Mouse (Mus musculus): ENCODE data around the gene Rnf145.

- peak; percentile 95 for TF ChIP-seq CTCF (IDR thresholded peaks at IDR 0.05; ENCODE audit: low read depth)
- TF ChIP-seq EP300 (optimal IDR thresholded peaks at IDR 0.05): no peak
Measured at GRCm38 (mm10) chr11:44586047-44586696, 67.4 kb downstream of the Rnf145 start.
